In genomic region chr2:77583586-77583985, GRCm38 (mm10) we compare ENCODE assay signal across 16 mouse cellular contexts.
DNase-seq lines count a peak whose midpoint lies in the region; ATAC-seq lines count a peak whose summit lies in the region.
"Had no signal": no experiment of that assay in that cellular context is flagged by ENCODE, and none has a peak within 500 bp of the region (broad histone marks: within the 10 kb centered on the region; RNA-seq: fewer than 3 reads in every experiment).

No protein-coding gene starts in this region.

- peak; percentile 23 for DNase-seq in left cerebral cortex, postnatal 4 days
- no peak for DNase-seq in left cerebral cortex, postnatal 36 days (ENCODE audit: low spot score in 2 of 2)
- peak; percentile 53 for DNase-seq in cerebellum, adult 11-12 months
- peak; percentile 68 for DNase-seq in cerebellum, adult 9-10 months
- peak; percentile 44 to 51 for DNase-seq in cerebellum, postnatal 36 days
- no peak for DNase-seq in gastrocnemius, adult 8-10 months (ENCODE audit: low spot score in 2 of 2)
- no peak for DNase-seq in left cerebral cortex, adult 18-20 months (ENCODE audit: low spot score in 2 of 2)
- DNase-seq: adrenal gland, adult 2 months; adrenal gland, postnatal 25 days; embryo, embryonic 11 days; gastrocnemius, postnatal 14 days; heart, postnatal 36 days; kidney, adult 2 months had no signal

- intact Hi-C loops in left cerebral cortex, postnatal 4 days (cut with DNase I): no loop called here
- intact Hi-C loops in left cerebral cortex, postnatal 36 days (cut with DNase I): no loop called here

- ATAC-seq in monocyte, adult 5-6 weeks (replicated peaks; ENCODE audit: insufficient number of reproducible peaks, low FRiP score, low TSS enrichment, poor library complexity, severe bottlenecking): no peak
- ATAC-seq: forebrain, embryonic 14.5 days; intestine, embryonic 16.5 days had no signal

Comparison
In these comparisons a context has a peak if more than half of its experiments do, and no peak if none do; other contexts are left out.
1. DNase-seq: peak in left cerebral cortex, postnatal 4 days (single experiment), cerebellum, adult 11-12 months (single experiment), cerebellum, adult 9-10 months (single experiment) and cerebellum, postnatal 36 days (2 of 2); none in left cerebral cortex, postnatal 36 days (0 of 2), gastrocnemius, adult 8-10 months (0 of 2) and left cerebral cortex, adult 18-20 months (0 of 2).